Comparison of ENCODE assay signal across 21 mouse cellular contexts in the genomic region with DNA sequence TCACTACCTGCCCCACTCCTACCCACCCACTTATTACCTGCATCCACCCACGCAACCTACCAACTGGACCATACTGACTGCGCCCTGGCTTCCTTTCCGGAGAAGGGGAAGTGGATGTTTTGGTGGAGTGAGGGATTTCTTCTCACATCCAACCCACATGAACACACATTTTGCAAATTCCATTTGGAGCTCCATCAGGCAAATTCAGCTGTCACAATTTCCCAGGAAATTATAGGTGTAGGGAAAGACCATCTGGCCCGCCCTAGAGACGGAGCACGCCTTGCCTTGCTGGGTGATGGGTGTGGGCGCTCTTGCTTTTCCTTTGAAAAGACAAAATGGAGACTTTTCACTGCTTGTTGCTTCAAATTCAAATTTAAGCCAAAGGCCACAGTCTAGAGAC. TPM values are rescaled to one million over a fixed set of nuclear protein-coding genes. Genes with fewer than 3 reads are reported as not detected.
DNase-seq lines count a peak whose midpoint lies in the region; ATAC-seq lines count a peak whose summit lies in the region.
"Had no signal": no experiment of that assay in that cellular context is flagged by ENCODE, and none has a peak within 500 bp of the region (broad histone marks: within the 10 kb centered on the region; RNA-seq: fewer than 3 reads in every experiment).

No protein-coding gene starts in this region.

- H3K27ac ChIP-seq in midbrain, embryonic 10.5 days (replicated peaks): no peak overlapping the region
- no peak overlapping the region for H3K27ac ChIP-seq in midbrain, embryonic 15.5 days
- H3K27ac ChIP-seq: forebrain, embryonic 12.5 days; heart, embryonic 10.5 days; hindbrain, postnatal 0 days; limb, embryonic 12.5 days; liver, embryonic 14.5 days; neural tube, embryonic 13.5 days had no signal

- peaks cover 30% of the 10 kb centered on the region for H3K4me1 ChIP-seq in midbrain, embryonic 10.5 days
- H3K4me1 ChIP-seq in midbrain, embryonic 15.5 days: peaks cover 14% of the 10 kb centered on the region

- no peaks in the 10 kb centered on the region for H3K9me3 ChIP-seq in midbrain, embryonic 10.5 days (replicated peaks)
- no peaks in the 10 kb centered on the region for H3K9me3 ChIP-seq in midbrain, embryonic 15.5 days
- H3K9me3 ChIP-seq: forebrain, embryonic 12.5 days; heart, embryonic 10.5 days; limb, embryonic 12.5 days; neural tube, embryonic 13.5 days had no signal

- no peaks in the 10 kb centered on the region for H3K36me3 ChIP-seq in midbrain, embryonic 10.5 days
- no peaks in the 10 kb centered on the region for H3K36me3 ChIP-seq in midbrain, embryonic 15.5 days (replicated peaks)
- H3K36me3 ChIP-seq: forebrain, embryonic 12.5 days; heart, embryonic 10.5 days; limb, embryonic 12.5 days; neural tube, embryonic 13.5 days had no signal

- H3K4me3 ChIP-seq in midbrain, embryonic 10.5 days: no peak overlapping the region
- no peak overlapping the region for H3K4me3 ChIP-seq in midbrain, embryonic 15.5 days
- H3K4me3 ChIP-seq: forebrain, embryonic 12.5 days; heart, embryonic 10.5 days; limb, embryonic 12.5 days; neural tube, embryonic 13.5 days had no signal

- intact Hi-C loops in left cerebral cortex, postnatal 36 days (cut with DNase I): no loop called here

- peak; percentile 69 for ATAC-seq in frontal cortex, adult (ENCODE audit: low TSS enrichment)
- no peak for ATAC-seq in midbrain, embryonic 15.5 days (replicated peaks)
- ATAC-seq: hindbrain, postnatal 0 days; lung, postnatal 0 days; Patski had no signal

- no peak overlapping the region for H3K9ac ChIP-seq in midbrain, embryonic 15.5 days
- H3K9ac ChIP-seq: forebrain, embryonic 12.5 days; limb, embryonic 12.5 days; liver, embryonic 14.5 days; neural tube, embryonic 13.5 days had no signal

- H3K27me3 ChIP-seq in midbrain, embryonic 10.5 days (ENCODE audit: low read depth, poor library complexity, severe bottlenecking): no peaks in the 10 kb centered on the region
- H3K27me3 ChIP-seq in midbrain, embryonic 15.5 days (replicated peaks): no peaks in the 10 kb centered on the region
- H3K27me3 ChIP-seq: forebrain, embryonic 12.5 days; limb, embryonic 12.5 days; neural tube, embryonic 13.5 days; Patski had no signal

- 95% methylated on average over 7 of the region's 7 CpGs for WGBS in midbrain, embryonic 10.5 days
- WGBS in midbrain, embryonic 15.5 days: 92% methylated on average over 7 of the region's 7 CpGs

- no peak for DNase-seq in frontal cortex, postnatal 25 days (ENCODE audit: low spot score in 2 of 2)
- peak; percentile 78 for DNase-seq in layer of hippocampus, adult 9-11 months
- DNase-seq in left cerebral cortex, postnatal 36 days (ENCODE audit: low spot score in 2 of 2): peak; percentile 58 to 67
- DNase-seq in ovary, adult 18-20 months (ENCODE audit: low spot score): no peak
- DNase-seq in midbrain, embryonic 10.5 days (ENCODE audit: low spot score): no peak
- no peak for DNase-seq in ovary, postnatal 10 days (ENCODE audit: low spot score)
- DNase-seq: cerebellum, adult 11-12 months; gastrocnemius, postnatal 25 days; kidney, adult 2 months; kidney, postnatal 25 days had no signal

- H3K4me2 ChIP-seq in midbrain, embryonic 15.5 days: no peak overlapping the region
- H3K4me2 ChIP-seq: forebrain, embryonic 12.5 days; limb, embryonic 12.5 days; neural tube, embryonic 13.5 days had no signal

RNA-seq across cellular contexts. Expression of gene Vav2, which starts 3.8 kb away (rescaled TPM):
- total RNA-seq in left cerebral cortex, postnatal 36 days (2021): 10 to 100 TPM in 1 of 2 experiments, 1 to 10 TPM in 1; 9.6 to 12.3 TPM
- polyA plus RNA-seq in midbrain, embryonic 10.5 days (2016; fragmentation: Nextera tagmentation; extraction: Ambion mirVana): 11.4 and 13.3 TPM in 2 replicates
- 13.9 and 15.7 TPM in 2 replicates for polyA plus RNA-seq in midbrain, embryonic 15.5 days (2015; fragmentation: Nextera tagmentation; extraction: Ambion mirVana)

RNA-seq across cellular contexts. Expression of gene Brd3os, which starts 11.5 kb away (rescaled TPM):
- total RNA-seq in left cerebral cortex, postnatal 36 days (2021): 10 to 100 TPM; 26.2 to 30.0 TPM
- 9.2 and 11.9 TPM in 2 replicates for polyA plus RNA-seq in midbrain, embryonic 10.5 days (2016; fragmentation: Nextera tagmentation; extraction: Ambion mirVana)
- 42.7 and 44.5 TPM in 2 replicates for polyA plus RNA-seq in midbrain, embryonic 15.5 days (2015; fragmentation: Nextera tagmentation; extraction: Ambion mirVana)
- total RNA-seq: monocyte, adult 5-6 weeks had no signal

Comparison
In these comparisons a context has a peak if more than half of its experiments do, and no peak if none do; other contexts are left out.
1. DNase-seq: peak in layer of hippocampus, adult 9-11 months (single experiment) and left cerebral cortex, postnatal 36 days (2 of 2); none in frontal cortex, postnatal 25 days (0 of 2), ovary, adult 18-20 months (single experiment), midbrain, embryonic 10.5 days (single experiment) and ovary, postnatal 10 days (single experiment).